Mouse (Mus musculus) granulocyte monocyte progenitor cell, adult 5-6 weeks (primary cell): ENCODE data around the gene Hist4h4. TPM values are rescaled to one million over a fixed set of nuclear protein-coding genes. Genes with fewer than 3 reads are reported as not detected.
A peak's percentile ranks its signal among the peaks of the same experiment; 100 is the strongest.

Experiments
- ATAC-seq: replicated peaks from 2 replicates; pipeline ENCODE4 v1.8.0; 2016; ENCODE audit warnings: mild to moderate bottlenecking, moderate TSS enrichment, inconsistent platforms; ENCODE audit not compliant: poor library complexity, severe bottlenecking
- total RNA-seq, 2 experiments: library from RNA; stranded (forward) in 1 of 2; stranded (reverse) in 1 of 2; fragments of 200-712, 200-1000 nt in 1 of 2; fragments of >200 nt in 1 of 2; fragmentation: Nextera tagmentation in 1 of 2; gene quantifications; 2 replicates each; pipeline ENCODE4 v1.2.3; 2014 to 2017

Hist4h4 gene
- total RNA-seq, 2 experiments from 2014 or later, result 7.0 to 58.9 TPM

GRCm38 (mm10) chr6:136792884-136793758, 11.1 kb downstream of the Hist4h4 start:
- peak; percentile 58 for ATAC-seq

- ATAC-seq, result no peak
Measured at GRCm38 (mm10) chr6:136789391-136789971, 14.7 kb downstream of the Hist4h4 start.

- ATAC-seq, result no peak
Measured at GRCm38 (mm10) chr6:136782761-136783160, 21.5 kb downstream of the Hist4h4 start.

- ATAC-seq, result no peak
Measured at GRCm38 (mm10) chr6:136782146-136782545, 22.1 kb downstream of the Hist4h4 start.

- ATAC-seq, result no peak
Measured at GRCm38 (mm10) chr6:136781377-136781986, 22.7 kb downstream of the Hist4h4 start, which contains the start of gene Gucy2c. Gene Gucy2c, minus strand, starts transcription at chr6:136781765.

- no peak for ATAC-seq
Measured at GRCm38 (mm10) chr6:136776392-136776791, 27.8 kb downstream of the Hist4h4 start.

- no peak for ATAC-seq
Measured at GRCm38 (mm10) chr6:136769859-136770258, 34.4 kb downstream of the Hist4h4 start.

- no peak for ATAC-seq
Measured at GRCm38 (mm10) chr6:136769143-136769542, 35.1 kb downstream of the Hist4h4 start.

- ATAC-seq, result peak; percentile 17; the same call in 1 of the 2 replicates
Measured at GRCm38 (mm10) chr6:136763912-136764311, 40.3 kb downstream of the Hist4h4 start.

Other genes with a start within 250 kb of the Hist4h4 start
- gene Plbd1, start 142.5 kb downstream of the Hist4h4 start, total RNA-seq (2014; fragmentation: Nextera tagmentation), result 0.79 and 3.6 TPM in 2 replicates
- gene Plbd1, start 142.5 kb downstream of the Hist4h4 start, total RNA-seq (2017), result 5.1 and 7.7 TPM in 2 replicates
- gene Gucy2c, start 22.6 kb downstream of the Hist4h4 start, total RNA-seq (2014; fragmentation: Nextera tagmentation), result not detected in 2 replicates
- gene Gucy2c, start 22.6 kb downstream of the Hist4h4 start, total RNA-seq (2017), result not detected in 2 replicates
- gene H2afj, start 3.8 kb upstream of the Hist4h4 start, total RNA-seq (2014; fragmentation: Nextera tagmentation), result 30.2 and 52.4 TPM in 2 replicates
- 69.6 and 88.9 TPM in 2 replicates for gene H2afj, start 3.8 kb upstream of the Hist4h4 start, total RNA-seq (2017)
- 3.3 and 3.9 TPM in 2 replicates for gene BC049715, start 23.2 kb upstream of the Hist4h4 start, total RNA-seq (2014; fragmentation: Nextera tagmentation)
- 1.1 and 2.8 TPM in 2 replicates for gene BC049715, start 23.2 kb upstream of the Hist4h4 start, total RNA-seq (2017)
- 139 and 168 TPM in 2 replicates for gene Wbp11, start 23.8 kb upstream of the Hist4h4 start, total RNA-seq (2014; fragmentation: Nextera tagmentation)
- gene Wbp11, start 23.8 kb upstream of the Hist4h4 start, total RNA-seq (2017), result 53.9 and 58.5 TPM in 2 replicates
- gene Smco3, start 31.0 kb upstream of the Hist4h4 start, total RNA-seq (2014; fragmentation: Nextera tagmentation), result not detected in 2 replicates
- gene Smco3, start 31.0 kb upstream of the Hist4h4 start, total RNA-seq (2017), result 0.21 and 1.8 TPM in 2 replicates
- gene Art4, start 53.3 kb upstream of the Hist4h4 start, total RNA-seq (2014; fragmentation: Nextera tagmentation), result 0.64 TPM in 1 of 2 replicates, not detected in the other
- gene Art4, start 53.3 kb upstream of the Hist4h4 start, total RNA-seq (2017), result 1.2 and 1.6 TPM in 2 replicates
- gene Mgp, start 71.4 kb upstream of the Hist4h4 start, total RNA-seq (2014; fragmentation: Nextera tagmentation), result not detected in 2 replicates
- gene Mgp, start 71.4 kb upstream of the Hist4h4 start, total RNA-seq (2017), result not detected in 2 replicates
- gene Erp27, start 117.8 kb upstream of the Hist4h4 start, total RNA-seq (2014; fragmentation: Nextera tagmentation), result 1.4 TPM in 1 of 2 replicates, not detected in the other
- 0.77 TPM in 1 of 2 replicates, not detected in the other for gene Erp27, start 117.8 kb upstream of the Hist4h4 start, total RNA-seq (2017)
- gene Pde6h, start 119.4 kb upstream of the Hist4h4 start, total RNA-seq (2014; fragmentation: Nextera tagmentation), result not detected in 2 replicates
- gene Pde6h, start 119.4 kb upstream of the Hist4h4 start, total RNA-seq (2017), result 0.04 TPM in 1 of 2 replicates, not detected in the other
- 1,912 and 2,149 TPM in 2 replicates for gene Arhgdib, start 137.5 kb upstream of the Hist4h4 start, total RNA-seq (2014; fragmentation: Nextera tagmentation)
- gene Arhgdib, start 137.5 kb upstream of the Hist4h4 start, total RNA-seq (2017), result 1,225 and 1,275 TPM in 2 replicates